Mouse (Mus musculus) brain, embryonic 14.5 days (tissue): ENCODE data around the gene Sgo2b.

Experiments
- CTCF ChIP-seq: fragments of 200-500 bp; IDR thresholded peaks from 2 replicates; pipeline ENCODE4 v1.5.1; 2012; ENCODE audit warnings: inconsistent platforms, mild to moderate bottlenecking, moderate library complexity, borderline replicate concordance; ENCODE audit not compliant: insufficient read depth, insufficient read length; ENCODE audit errors: extremely low read depth
- POLR2A ChIP-seq: fragments of 200-500 bp; IDR thresholded peaks from 2 replicates; pipeline ENCODE4 v1.6.1; 2012; ENCODE audit warnings: mild to moderate bottlenecking, inconsistent platforms, borderline replicate concordance; ENCODE audit not compliant: poor library complexity, insufficient read depth, insufficient read length, severe bottlenecking; ENCODE audit errors: extremely low read depth

DNA sequence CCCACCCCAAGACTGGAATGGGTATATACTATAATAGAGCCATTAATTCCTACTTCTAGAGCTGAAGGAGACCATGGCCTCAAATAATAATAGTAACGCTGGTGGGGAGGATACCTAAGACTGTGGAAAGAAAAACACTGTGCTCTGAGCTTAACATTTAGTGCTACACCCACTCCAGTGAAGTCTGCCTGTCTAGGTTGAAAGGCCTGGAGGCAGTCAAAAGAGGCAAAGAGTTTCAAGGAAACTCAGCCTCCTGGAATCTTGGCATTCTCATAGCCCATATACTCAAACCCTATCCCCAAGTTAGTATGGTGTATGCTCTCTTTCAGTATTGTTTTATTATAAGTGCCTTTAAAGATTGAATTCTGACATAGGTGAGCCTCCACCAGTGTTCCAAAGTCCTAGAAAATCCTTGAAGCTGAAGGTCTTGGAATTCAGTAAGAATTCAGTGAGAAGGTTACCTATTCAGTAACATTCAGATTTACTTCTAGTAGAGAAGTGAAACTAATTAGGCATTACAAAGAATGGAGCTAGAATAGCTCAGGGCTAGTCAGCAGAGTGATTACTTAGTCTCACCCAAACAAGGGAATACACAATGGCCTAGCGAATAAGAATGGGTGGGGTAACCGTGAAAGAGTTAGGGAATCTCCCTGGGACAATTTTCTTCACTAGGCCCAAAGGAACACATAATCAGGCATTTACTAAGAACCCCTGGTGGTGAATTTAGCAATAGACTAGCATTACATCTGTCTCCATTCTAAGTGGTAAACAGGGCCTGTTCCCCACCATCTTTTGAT lies 22.5 kb downstream of the Sgo2b start:
- no peak for TF ChIP-seq POLR2A
- TF ChIP-seq CTCF, result no peak
